Mouse (Mus musculus): Measurements from ENCODE around the gene Stra8.

DNA sequence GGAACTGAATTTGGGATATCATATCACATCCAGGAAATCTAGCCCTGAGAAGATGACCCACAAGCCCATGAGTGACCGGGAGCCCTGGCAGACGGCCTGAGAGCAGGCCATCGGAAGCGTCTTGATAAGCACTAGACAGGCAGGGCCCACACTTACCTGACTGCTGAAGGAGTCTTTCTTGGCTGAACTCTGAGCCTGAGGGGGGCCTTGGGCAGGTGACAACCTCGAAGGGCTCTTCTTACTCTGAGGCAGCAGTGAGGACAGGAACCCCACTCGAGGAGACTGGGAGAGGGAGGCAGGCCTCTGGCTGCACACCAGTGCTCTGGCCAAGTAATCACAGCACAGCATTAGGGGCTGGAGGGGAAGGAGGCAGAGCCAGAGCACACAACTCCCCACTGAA is 15.6 kb upstream of the Stra8 start:
- no peak for TF ChIP-seq CTCF (IDR thresholded peaks at IDR 0.05; ENCODE audit: insufficient read depth, low read length)
- no peak for TF ChIP-seq POLR2A (IDR thresholded peaks at IDR 0.05; ENCODE audit: borderline replicate concordance, extremely low read depth, low read depth, low read length)
